ENCODE assay signal across 12 mouse cellular contexts in genomic region chr16:21214803-21215202, GRCm38 (mm10). TPM values are rescaled to one million over a fixed set of nuclear protein-coding genes. Genes with fewer than 3 reads are reported as not detected.
DNase-seq lines count a peak whose midpoint lies in the region; ATAC-seq lines count a peak whose summit lies in the region.
"Had no signal": no experiment of that assay in that cellular context is flagged by ENCODE, and none has a peak within 500 bp of the region (broad histone marks: within the 10 kb centered on the region; RNA-seq: fewer than 3 reads in every experiment).

No protein-coding gene starts in this region.

- peak overlapping the region; percentile 44; the same call in 1 of the 2 replicates for H3K27ac ChIP-seq in forebrain, embryonic 10.5 days
- H3K27ac ChIP-seq in forebrain, embryonic 11.5 days (ENCODE audit: low read depth, low read length) = no peak overlapping the region
- 0 out of 2 replicates have a peak overlapping the region, but pooled peaks have one; percentile 12 for H3K27ac ChIP-seq in hindbrain, embryonic 13.5 days
- no peak overlapping the region for H3K27ac ChIP-seq in hindbrain, embryonic 16.5 days (ENCODE audit: low read depth, low read length)
- peak overlapping the region; percentile 18; the same call in 1 of the 2 replicates for H3K27ac ChIP-seq in embryonic facial prominence, embryonic 13.5 days
- H3K27ac ChIP-seq in limb, embryonic 15.5 days = peak overlapping the region; percentile 51; the same call in 1 of the 2 replicates

- no peak overlapping the region for H3K4me3 ChIP-seq in forebrain, embryonic 10.5 days
- H3K4me3 ChIP-seq in forebrain, embryonic 11.5 days (ENCODE audit: low read depth, low read length) = no peak overlapping the region
- no peak overlapping the region for H3K4me3 ChIP-seq in hindbrain, embryonic 13.5 days
- H3K4me3 ChIP-seq in hindbrain, embryonic 16.5 days (ENCODE audit: low read length) = no peak overlapping the region
- H3K4me3 ChIP-seq in embryonic facial prominence, embryonic 13.5 days = no peak overlapping the region; the same call in 1 of the 2 replicates
- H3K4me3 ChIP-seq in limb, embryonic 15.5 days = no peak overlapping the region

- no peak for DNase-seq in forebrain, embryonic 10.5 days (ENCODE audit: extremely low spot score, low spot score)
- DNase-seq in forebrain, embryonic 11.5 days (ENCODE audit: low spot score) = no peak
- DNase-seq in spleen, adult 12 weeks (ENCODE audit: low spot score) = no peak
- no peak for DNase-seq in adrenal gland, postnatal 10 days
- DNase-seq: adrenal gland, adult 8-10 months; kidney, postnatal 10 days; right cerebral cortex, postnatal 25 days had no signal

- no peaks in the 10 kb centered on the region for H3K9me3 ChIP-seq in forebrain, embryonic 10.5 days
- H3K9me3 ChIP-seq in forebrain, embryonic 11.5 days (ENCODE audit: control insufficient read depth, low read length) = no peaks in the 10 kb centered on the region
- no peaks in the 10 kb centered on the region for H3K9me3 ChIP-seq in hindbrain, embryonic 13.5 days
- H3K9me3 ChIP-seq in hindbrain, embryonic 16.5 days (ENCODE audit: control insufficient read depth, low read length) = no peaks in the 10 kb centered on the region
- no peaks in the 10 kb centered on the region for H3K9me3 ChIP-seq in embryonic facial prominence, embryonic 13.5 days
- H3K9me3 ChIP-seq in limb, embryonic 15.5 days = no peaks in the 10 kb centered on the region
- H3K9me3 ChIP-seq: G1E had no signal

- peaks cover 67% of the 10 kb centered on the region for H3K4me1 ChIP-seq in forebrain, embryonic 10.5 days
- H3K4me1 ChIP-seq in forebrain, embryonic 11.5 days (replicated peaks; ENCODE audit: control insufficient read depth, insufficient read depth, low read length) = peaks cover 33% of the 10 kb centered on the region
- peaks cover 62% of the 10 kb centered on the region for H3K4me1 ChIP-seq in hindbrain, embryonic 13.5 days (replicated peaks)
- peaks cover 29% of the 10 kb centered on the region for H3K4me1 ChIP-seq in hindbrain, embryonic 16.5 days (ENCODE audit: control insufficient read depth, insufficient read depth, low read depth, low read length)
- H3K4me1 ChIP-seq in embryonic facial prominence, embryonic 13.5 days = peaks cover 65% of the 10 kb centered on the region
- H3K4me1 ChIP-seq in limb, embryonic 15.5 days = peaks cover 59% of the 10 kb centered on the region

- no peak overlapping the region for H3K9ac ChIP-seq in forebrain, embryonic 11.5 days (ENCODE audit: low read length)
- no peak overlapping the region for H3K9ac ChIP-seq in hindbrain, embryonic 13.5 days
- no peak overlapping the region for H3K9ac ChIP-seq in hindbrain, embryonic 16.5 days (ENCODE audit: low read depth, low read length)
- peak overlapping the region; percentile 47 for H3K9ac ChIP-seq in embryonic facial prominence, embryonic 13.5 days
- no peak overlapping the region for H3K9ac ChIP-seq in limb, embryonic 15.5 days

- H3K27me3 ChIP-seq in forebrain, embryonic 10.5 days (ENCODE audit: poor library complexity, severe bottlenecking) = peaks cover 27% of the 10 kb centered on the region
- no peaks in the 10 kb centered on the region for H3K27me3 ChIP-seq in forebrain, embryonic 11.5 days (ENCODE audit: control insufficient read depth, insufficient read depth, low read length)
- no peaks in the 10 kb centered on the region for H3K27me3 ChIP-seq in hindbrain, embryonic 13.5 days
- no peaks in the 10 kb centered on the region for H3K27me3 ChIP-seq in hindbrain, embryonic 16.5 days (replicated peaks; ENCODE audit: control insufficient read depth, insufficient read depth, low read length)
- H3K27me3 ChIP-seq in embryonic facial prominence, embryonic 13.5 days = no peaks in the 10 kb centered on the region
- H3K27me3 ChIP-seq in limb, embryonic 15.5 days = no peaks in the 10 kb centered on the region

- H3K4me2 ChIP-seq in forebrain, embryonic 11.5 days (ENCODE audit: low read depth, low read length, severe bottlenecking) = no peak overlapping the region
- no peak overlapping the region for H3K4me2 ChIP-seq in hindbrain, embryonic 13.5 days
- H3K4me2 ChIP-seq in hindbrain, embryonic 16.5 days (ENCODE audit: low read length) = no peak overlapping the region
- H3K4me2 ChIP-seq in embryonic facial prominence, embryonic 13.5 days = peak overlapping the region; percentile 19
- H3K4me2 ChIP-seq in limb, embryonic 15.5 days = no peak overlapping the region

- H3K36me3 ChIP-seq in forebrain, embryonic 10.5 days (replicated peaks) = peaks cover 66% of the 10 kb centered on the region
- peaks cover 6% of the 10 kb centered on the region; the same call in 1 of the 2 replicates for H3K36me3 ChIP-seq in forebrain, embryonic 11.5 days (ENCODE audit: control insufficient read depth, insufficient read depth, low read length)
- peaks cover 42% of the 10 kb centered on the region for H3K36me3 ChIP-seq in hindbrain, embryonic 13.5 days
- H3K36me3 ChIP-seq in hindbrain, embryonic 16.5 days (ENCODE audit: control insufficient read depth, insufficient read depth, low read length) = peaks cover 17% of the 10 kb centered on the region
- H3K36me3 ChIP-seq in embryonic facial prominence, embryonic 13.5 days = peaks cover 74% of the 10 kb centered on the region
- H3K36me3 ChIP-seq in limb, embryonic 15.5 days = peaks cover 65% of the 10 kb centered on the region
- H3K36me3 ChIP-seq: G1E had no signal

- WGBS in forebrain, embryonic 10.5 days = 91% methylated on average over 17 of the region's 17 CpGs
- 89% methylated on average over 17 of the region's 17 CpGs for WGBS in forebrain, embryonic 11.5 days
- WGBS in hindbrain, embryonic 13.5 days = 81% methylated on average over 17 of the region's 17 CpGs
- 65% methylated on average over 17 of the region's 17 CpGs for WGBS in hindbrain, embryonic 16.5 days
- 77% methylated on average over 17 of the region's 17 CpGs for WGBS in embryonic facial prominence, embryonic 13.5 days
- 65% methylated on average over 17 of the region's 17 CpGs for WGBS in limb, embryonic 15.5 days

- ATAC-seq in forebrain, embryonic 11.5 days (replicated peaks; ENCODE audit: low FRiP score) = no peak
- ATAC-seq in hindbrain, embryonic 13.5 days (ENCODE audit: low FRiP score) = no peak
- ATAC-seq in hindbrain, embryonic 16.5 days = no peak
- ATAC-seq in embryonic facial prominence, embryonic 13.5 days (ENCODE audit: insufficient number of reproducible peaks, insufficient read depth, low FRiP score, low TSS enrichment, low read depth) = no peak
- no peak for ATAC-seq in limb, embryonic 15.5 days (ENCODE audit: insufficient number of reproducible peaks, low FRiP score, low TSS enrichment, low read depth)

RNA-seq across cellular contexts. Expression of gene Ephb3, which starts 10.2 kb away (rescaled TPM):
- polyA plus RNA-seq in forebrain, embryonic 10.5 days (2016; fragmentation: Nextera tagmentation; extraction: Ambion mirVana) = 19.7 and 19.8 TPM in 2 replicates
- 14.8 and 14.9 TPM in 2 replicates for polyA plus RNA-seq in forebrain, embryonic 11.5 days (2014; fragmentation: Nextera tagmentation; extraction: Ambion mirVana)
- polyA plus RNA-seq in hindbrain, embryonic 13.5 days (2015; fragmentation: Nextera tagmentation; extraction: Ambion mirVana) = 13.3 and 14.7 TPM in 2 replicates
- polyA plus RNA-seq in hindbrain, embryonic 16.5 days (2015; fragmentation: Nextera tagmentation; extraction: Ambion mirVana) = 10.6 and 12.1 TPM in 2 replicates
- polyA plus RNA-seq in embryonic facial prominence, embryonic 13.5 days (2015; fragmentation: Nextera tagmentation; extraction: Ambion mirVana) = 71.4 and 72.9 TPM in 2 replicates
- 33.0 and 43.8 TPM in 2 replicates for polyA plus RNA-seq in limb, embryonic 15.5 days (2015; fragmentation: Nextera tagmentation; extraction: Ambion mirVana)
- 1 to 10 TPM; 3.9 to 4.6 TPM for total RNA-seq in adrenal gland, postnatal 10 days (2021)
- polyA plus RNA-seq: G1E had no signal

Comparison
In these comparisons a context has a peak if more than half of its experiments do, and no peak if none do; other contexts are left out.
1. H3K27ac ChIP-seq: peak in forebrain, embryonic 10.5 days (single experiment), hindbrain, embryonic 13.5 days (single experiment), embryonic facial prominence, embryonic 13.5 days (single experiment) and limb, embryonic 15.5 days (single experiment); none in forebrain, embryonic 11.5 days (single experiment) and hindbrain, embryonic 16.5 days (single experiment).